Mouse (Mus musculus) testis, adult 2 months (tissue): ENCODE data around the gene Rem2.

ENCODE experiments used
- CTCF ChIP-seq: fragments of 200-500 bp; IDR thresholded peaks from 2 replicates; pipeline ENCODE4 v1.5.1; 2012; ENCODE audit warnings: low read depth, mild to moderate bottlenecking, inconsistent platforms, low read length, moderate library complexity; ENCODE audit not compliant: control insufficient read depth, insufficient read depth, insufficient replicate concordance
- POLR2A ChIP-seq: fragments of 200-500 bp; IDR thresholded peaks from 2 replicates; pipeline ENCODE4 v1.6.1; 2012; ENCODE audit warnings: low read depth, mild to moderate bottlenecking, inconsistent platforms, low read length, moderate library complexity; ENCODE audit not compliant: control insufficient read depth

DNA sequence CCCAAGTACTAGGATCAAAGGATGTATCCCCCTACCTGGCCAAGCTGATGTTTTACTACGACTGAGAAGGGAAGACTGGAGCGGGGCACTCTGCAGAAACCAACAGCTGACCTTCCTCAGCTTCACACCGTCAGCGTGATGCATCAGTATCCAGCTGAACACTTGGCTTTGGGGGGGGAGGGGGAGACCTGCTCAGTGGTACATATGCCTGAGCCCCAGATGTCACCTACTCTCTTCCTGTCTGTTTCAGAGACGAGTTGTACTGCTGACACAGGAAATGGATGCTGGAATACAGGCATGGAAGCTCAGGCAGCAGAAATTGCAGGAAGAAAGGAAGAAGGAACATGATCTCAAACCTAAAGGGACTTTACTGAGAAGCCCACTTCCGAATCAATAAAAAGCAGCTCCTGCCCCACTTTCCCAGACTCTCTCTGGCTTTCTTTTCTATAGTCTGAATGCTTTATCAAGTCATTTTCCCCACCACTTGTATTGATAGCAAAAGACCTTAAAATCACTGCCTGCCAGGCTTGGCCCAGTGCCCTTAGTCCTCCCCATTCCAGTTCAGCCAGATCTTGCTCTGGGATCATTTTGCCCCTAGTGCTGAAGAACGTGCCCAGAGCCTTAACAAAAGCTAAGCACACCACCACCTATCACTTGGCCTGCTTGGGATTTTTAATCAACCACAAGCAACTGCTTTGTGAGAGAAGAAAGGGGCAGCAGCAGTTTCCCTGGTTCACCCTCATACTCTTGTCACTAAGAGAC is 46.4 kb upstream of the Rem2 start:
- TF ChIP-seq CTCF (no peak), POLR2A (no peak)
